Mouse (Mus musculus) forebrain, embryonic 16.5 days (tissue): ENCODE data around the gene Slc48a1. TPM values are rescaled to one million over a fixed set of nuclear protein-coding genes. Genes with fewer than 3 reads are reported as not detected.

Source experiments
- ATAC-seq: fragments of 200-750 bp; cut with Nextera tagmentation; 2 replicates; pipeline ENCODE4 v1.8.0; 2017; ENCODE audit warnings: mild to moderate bottlenecking, moderate library complexity
- H3K27ac ChIP-seq: fragments of 300-500 bp; sonication (generic); 2 replicates; pipeline ENCODE4 v1.5.1; 2014; ENCODE audit warnings: low read length, control low read depth
- H3K27me3 ChIP-seq: fragments of 300-500 bp; sonication (generic); replicated peaks from 2 replicates; pipeline ENCODE4 v1.6.1; 2014; ENCODE audit warnings: low read length; ENCODE audit not compliant: control insufficient read depth, insufficient read depth
- H3K36me3 ChIP-seq: fragments of 300-500 bp; sonication (generic); 2 replicates; pipeline ENCODE4 v1.6.1; 2014; ENCODE audit not compliant: control insufficient read depth, insufficient read depth
- H3K4me1 ChIP-seq: fragments of 300-500 bp; sonication (generic); replicated peaks from 2 replicates; pipeline ENCODE4 v1.6.1; 2014; ENCODE audit warnings: low read length; ENCODE audit not compliant: control insufficient read depth, insufficient read depth
- H3K4me2 ChIP-seq: fragments of 300-500 bp; sonication (generic); 2 replicates; pipeline ENCODE4 v1.6.1; 2014; ENCODE audit warnings: mild to moderate bottlenecking, low read length, control low read depth
- H3K4me3 ChIP-seq: fragments of 300-500 bp; sonication (generic); replicated peaks from 2 replicates; pipeline ENCODE4 v1.5.1; 2014; ENCODE audit warnings: mild to moderate bottlenecking, low read length, control low read depth
- H3K9ac ChIP-seq: fragments of 300-500 bp; sonication (generic); replicated peaks from 2 replicates; pipeline ENCODE4 v1.6.1; 2014; ENCODE audit warnings: low read depth, low read length, control low read depth
- H3K9me3 ChIP-seq: fragments of 300-500 bp; sonication (generic); 2 replicates; pipeline ENCODE4 v1.6.1; 2016; ENCODE audit warnings: low read length; ENCODE audit not compliant: control insufficient read depth
- whole genome bisulfite sequencing: fragments of 180-500 bp; shearing (Covaris S2); extraction: QIAGEN DNeasy Blood & Tissue Kit; methylation state at CpG from one replicate; pipeline ENCODE4 v1.1.7; 2014; 5-methylcytosine and 5-hydroxymethylcytosine counted together
- polyA plus RNA-seq: library from polyadenylated mRNA; unstranded; fragments of >200 nt; fragmentation: Nextera tagmentation; extraction: Ambion mirVana; gene quantifications from 2 replicates; pipeline ENCODE4 v1.2.1, GENCODE M21; 2015

Gene Slc48a1
- polyA plus RNA-seq, 1 experiment from 2014 or later: 78.2 TPM

GRCm38 (mm10) chr15:97838395-97838794 lies 60.1 kb downstream of the Slc48a1 start:
- Histone ChIP-seq H3K27me3 (no peaks in the 10 kb centered on the region), H3K4me1 (peaks cover 6% of the 10 kb centered on the region), H3K9me3 (no peaks in the 10 kb centered on the region), H3K4me2 (no peak overlapping the region), H3K27ac (no peak overlapping the region), H3K4me3 (no peak overlapping the region), H3K9ac (no peak overlapping the region), H3K36me3 (no peaks in the 10 kb centered on the region)
- ATAC-seq: no peak
- WGBS: 66% methylated on average over 4 of the region's 4 CpGs

GRCm38 (mm10) chr15:97839012-97839411 lies 60.7 kb downstream of the Slc48a1 start:
- H3K9me3 ChIP-seq: no peaks in the 10 kb centered on the region
- 88% methylated on average over 2 of the region's 2 CpGs for WGBS
- H3K36me3 ChIP-seq: no peaks in the 10 kb centered on the region
- ATAC-seq: no peak
- H3K4me3 ChIP-seq: no peak overlapping the region
- H3K4me2 ChIP-seq: no peak overlapping the region
- no peak overlapping the region for H3K9ac ChIP-seq
- H3K4me1 ChIP-seq: peaks cover 6% of the 10 kb centered on the region
- H3K27ac ChIP-seq: no peak overlapping the region
- H3K27me3 ChIP-seq: no peaks in the 10 kb centered on the region

GRCm38 (mm10) chr15:97839473-97839872 lies 61.2 kb downstream of the Slc48a1 start:
- Histone ChIP-seq H3K27me3 (no peaks in the 10 kb centered on the region), H3K4me2 (no peak overlapping the region), H3K27ac (no peak overlapping the region), H3K4me3 (no peak overlapping the region), H3K9me3 (no peaks in the 10 kb centered on the region), H3K36me3 (no peaks in the 10 kb centered on the region), H3K9ac (no peak overlapping the region), H3K4me1 (peaks cover 6% of the 10 kb centered on the region)
- ATAC-seq: no peak
- 80% methylated on average over 4 of the region's 4 CpGs for WGBS

DNA sequence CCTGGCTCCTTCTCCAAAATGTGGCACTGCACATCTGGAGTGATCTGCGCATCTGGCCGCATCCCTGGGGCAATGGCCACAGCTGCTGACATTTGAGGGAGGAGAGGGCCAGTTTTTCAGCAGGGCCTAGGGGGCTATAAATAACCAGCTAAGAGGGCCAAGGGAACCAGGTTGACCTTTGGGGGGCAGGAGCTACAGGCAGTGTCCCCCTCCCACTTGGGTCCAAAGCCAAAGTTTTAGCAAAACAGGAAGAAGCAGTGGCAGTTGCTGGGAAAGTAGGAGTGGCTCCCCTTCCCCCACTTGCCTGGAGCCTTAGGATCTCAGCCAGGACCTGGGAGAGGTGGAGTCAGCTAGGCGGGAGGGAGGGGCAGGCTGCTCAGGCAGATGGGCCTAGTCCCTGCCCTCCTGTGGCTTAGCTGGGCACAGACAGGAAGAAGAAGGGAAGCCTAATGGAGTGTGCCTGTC lies 61.7 kb downstream of the Slc48a1 start:
- Histone ChIP-seq H3K27ac (no peak overlapping the region), H3K9me3 (no peaks in the 10 kb centered on the region)

DNA sequence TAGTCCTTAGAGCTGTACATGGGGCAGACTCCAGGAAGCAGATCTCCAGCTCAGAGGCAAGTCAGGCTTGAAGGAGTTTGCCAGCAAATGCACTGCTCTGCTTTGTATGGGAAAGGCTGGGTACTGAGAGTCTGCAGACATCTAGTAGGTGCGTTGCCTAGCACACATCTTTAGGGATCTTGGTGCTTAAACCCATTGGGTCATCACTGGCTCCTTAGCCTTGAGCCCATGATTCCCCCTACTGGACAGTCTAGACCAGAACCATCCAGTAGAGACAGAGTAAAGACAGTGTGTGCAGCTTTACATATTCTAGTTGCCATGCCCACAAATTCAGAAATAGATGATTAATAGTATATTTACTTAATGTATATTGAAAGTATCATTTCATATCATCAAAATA lies 62.5 kb downstream of the Slc48a1 start:
- no peak overlapping the region for H3K9ac ChIP-seq
- H3K27me3 ChIP-seq: no peaks in the 10 kb centered on the region
- peaks cover 6% of the 10 kb centered on the region for H3K4me1 ChIP-seq
- 93% methylated on average over 1 of the region's 1 CpGs for WGBS
- ATAC-seq: no peak
- H3K36me3 ChIP-seq: no peaks in the 10 kb centered on the region
- H3K9me3 ChIP-seq: no peaks in the 10 kb centered on the region
- H3K4me2 ChIP-seq: no peak overlapping the region
- H3K4me3 ChIP-seq: no peak overlapping the region
- no peak overlapping the region for H3K27ac ChIP-seq

More for the DNA sequence above, 61.7 kb downstream of the Slc48a1 start:
- H3K4me3 ChIP-seq: no peak overlapping the region
- no peaks in the 10 kb centered on the region for H3K36me3 ChIP-seq
- H3K9ac ChIP-seq: no peak overlapping the region
- peaks cover 6% of the 10 kb centered on the region for H3K4me1 ChIP-seq
- no peaks in the 10 kb centered on the region for H3K27me3 ChIP-seq
- ATAC-seq: no peak
- no peak overlapping the region for H3K4me2 ChIP-seq
- 58% methylated on average over 3 of the region's 3 CpGs for WGBS

- H3K9ac ChIP-seq: no peak overlapping the region
- H3K4me1 ChIP-seq: peaks cover 6% of the 10 kb centered on the region
- ATAC-seq: no peak
- no peaks in the 10 kb centered on the region for H3K36me3 ChIP-seq
- H3K9me3 ChIP-seq: no peaks in the 10 kb centered on the region
- no peak overlapping the region for H3K4me3 ChIP-seq
- no peaks in the 10 kb centered on the region for H3K27me3 ChIP-seq
- WGBS: 93% methylated on average over 6 of the region's 6 CpGs
- no peak overlapping the region for H3K4me2 ChIP-seq
- H3K27ac ChIP-seq: no peak overlapping the region
These were observed 63.1 kb downstream of the Slc48a1 start for GRCm38 (mm10) chr15:97841383-97841782.

- WGBS: 86% methylated on average over 6 of the region's 6 CpGs
- no peak overlapping the region for H3K4me3 ChIP-seq
- H3K4me2 ChIP-seq: no peak overlapping the region
- no peak for ATAC-seq
- no peaks in the 10 kb centered on the region for H3K9me3 ChIP-seq
- H3K9ac ChIP-seq: no peak overlapping the region
- no peak overlapping the region for H3K27ac ChIP-seq
- H3K36me3 ChIP-seq: no peaks in the 10 kb centered on the region
- no peaks in the 10 kb centered on the region for H3K27me3 ChIP-seq
- H3K4me1 ChIP-seq: peaks cover 4% of the 10 kb centered on the region
These were observed 63.7 kb downstream of the Slc48a1 start for GRCm38 (mm10) chr15:97842058-97842457.

Other genes starting within 250 kb of the Slc48a1 start
- 31.7 and 35.5 TPM in 2 replicates for gene Rpap3, start 72.7 kb upstream of the Slc48a1 start, polyA plus RNA-seq
- gene Endou, start 47.2 kb upstream of the Slc48a1 start, polyA plus RNA-seq: 0.18 and 0.42 TPM in 2 replicates
- 8.9 and 13.3 TPM in 2 replicates for gene Rapgef3, start 10.5 kb upstream of the Slc48a1 start, polyA plus RNA-seq
- 21.7 and 31.1 TPM in 2 replicates for gene Hdac7, start 66.0 kb downstream of the Slc48a1 start, polyA plus RNA-seq
- gene Vdr, start 132.1 kb downstream of the Slc48a1 start, polyA plus RNA-seq: 0.20 TPM in 1 of 2 replicates, not detected in the other
- gene Tmem106c, start 185.7 kb downstream of the Slc48a1 start, polyA plus RNA-seq: 64.8 and 66.9 TPM in 2 replicates
- 16.6 and 35.1 TPM in 2 replicates for gene Col2a1, start 226.2 kb downstream of the Slc48a1 start, polyA plus RNA-seq